Mouse (Mus musculus) erythroblast, embryonic 14.5 days (primary cell): ENCODE data around the gene Card14. TPM values are rescaled to one million over a fixed set of nuclear protein-coding genes. Genes with fewer than 3 reads are reported as not detected.

ENCODE experiments used
- H3K27me3 ChIP-seq: 2 replicates; pipeline ENCODE4 v1.6.1; 2012; ENCODE audit warnings: inconsistent platforms; ENCODE audit not compliant: control insufficient read depth
- H3K36me3 ChIP-seq: 2 replicates; pipeline ENCODE4 v1.6.1; 2012; ENCODE audit warnings: mild to moderate bottlenecking, inconsistent platforms; ENCODE audit not compliant: control insufficient read depth
- H3K4me1 ChIP-seq: 2 replicates; pipeline ENCODE4 v1.6.1; 2012; ENCODE audit warnings: inconsistent platforms; ENCODE audit not compliant: control insufficient read depth
- H3K4me3 ChIP-seq: replicated peaks from 2 replicates; pipeline ENCODE3; 2012; ENCODE audit warnings: moderate library complexity, mild to moderate bottlenecking, inconsistent platforms
- H3K9me3 ChIP-seq: 2 replicates; pipeline ENCODE4 v1.6.1; 2012; ENCODE audit warnings: low read length, inconsistent platforms, mixed read lengths; ENCODE audit not compliant: control insufficient read depth
- GATA1 ChIP-seq: IDR thresholded peaks from 2 replicates; pipeline ENCODE4 v1.6.1; 2012; ENCODE audit warnings: low read length, inconsistent platforms, mixed read lengths
- TAL1 ChIP-seq: IDR thresholded peaks from 3 replicates; pipeline ENCODE4 v1.6.1; 2012; ENCODE audit warnings: low read length, inconsistent platforms, mixed read lengths
- polyA plus RNA-seq: library from polyadenylated mRNA; stranded (reverse); fragments of >175 nt; gene quantifications from 2 replicates; pipeline ENCODE4 v1.2.3, GENCODE M21; 2012

Gene Card14
- polyA plus RNA-seq, 1 experiment: 0.01 TPM

DNA sequence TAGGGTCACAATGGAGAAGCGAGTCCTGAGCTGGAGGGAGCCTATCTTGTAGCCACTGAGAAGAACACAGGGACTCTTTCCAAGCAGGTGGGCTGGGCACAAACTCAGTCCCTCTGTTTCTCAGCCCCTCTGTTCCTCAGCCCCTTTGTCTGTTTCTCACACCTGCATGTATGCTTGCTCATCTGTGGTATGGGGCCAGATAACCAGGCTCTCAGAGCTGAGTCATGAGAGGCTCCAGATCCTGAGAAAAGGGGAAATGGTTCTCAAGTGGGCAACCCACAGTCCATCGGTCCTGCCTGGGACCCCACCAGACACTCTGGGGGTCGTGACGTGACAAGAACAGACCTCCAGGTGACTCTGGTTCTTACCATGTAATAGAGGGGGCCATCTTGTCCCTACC, 39.6 kb downstream of the Card14 start:
- Histone ChIP-seq H3K4me3 (no peak overlapping the region), H3K4me1 (peaks cover 4% of the 10 kb centered on the region; the same call in 1 of the 2 replicates), H3K9me3 (no peaks in the 10 kb centered on the region), H3K27me3 (no peaks in the 10 kb centered on the region), H3K36me3 (peaks cover 7% of the 10 kb centered on the region)
- TF ChIP-seq TAL1 (no peak), GATA1 (no peak)

DNA sequence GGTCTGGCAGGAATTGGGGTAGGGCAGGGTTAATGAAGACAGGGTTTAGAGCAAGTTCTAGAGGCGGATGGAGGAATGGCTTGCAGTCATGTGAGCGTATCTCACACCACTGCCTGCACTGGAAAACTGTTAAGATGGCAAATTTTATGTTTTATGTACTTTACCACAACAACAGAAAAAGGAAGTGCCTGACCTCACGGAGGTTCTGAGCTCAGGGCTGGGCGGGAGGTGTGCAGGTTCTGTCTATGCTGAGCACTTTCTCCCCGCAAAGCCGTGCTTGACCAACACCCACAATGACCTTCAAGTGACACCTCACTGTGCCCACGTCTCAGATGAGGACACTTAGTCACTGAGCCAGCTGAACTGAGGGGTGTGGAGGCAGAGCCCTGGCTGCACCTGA, 44.5 kb downstream of the Card14 start:
- Histone ChIP-seq H3K27me3 (peaks cover 6% of the 10 kb centered on the region), H3K4me1 (peaks cover 32% of the 10 kb centered on the region), H3K9me3 (no peaks in the 10 kb centered on the region), H3K36me3 (no peaks in the 10 kb centered on the region; the same call in 1 of the 2 replicates), H3K4me3 (no peak overlapping the region)
- no peak for TF ChIP-seq TAL1
- TF ChIP-seq GATA1: no peak

DNA sequence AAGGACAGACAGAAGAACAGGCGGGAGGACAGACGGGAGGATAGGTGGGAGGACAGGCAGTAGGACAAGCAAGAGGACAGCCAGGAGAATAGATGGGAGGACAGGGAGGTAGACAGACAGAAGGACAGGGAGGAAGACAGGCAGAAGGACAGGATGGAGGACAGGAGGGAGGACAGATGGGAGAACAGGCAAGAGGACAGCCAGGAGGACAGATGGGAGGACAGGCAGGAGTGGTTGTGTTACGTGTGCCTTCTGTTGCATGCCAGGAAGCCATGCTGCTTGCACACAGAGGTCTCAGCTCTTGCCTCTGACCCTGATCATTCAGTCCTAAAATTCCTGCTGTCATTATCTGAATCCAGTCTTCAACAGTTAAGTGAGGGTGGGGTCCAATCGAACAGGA, 46.4 kb downstream of the Card14 start:
- no peaks in the 10 kb centered on the region; the same call in 1 of the 2 replicates for H3K36me3 ChIP-seq
- no peak for TF ChIP-seq GATA1
- TF ChIP-seq TAL1: no peak
- peaks cover 6% of the 10 kb centered on the region for H3K27me3 ChIP-seq
- peaks cover 28% of the 10 kb centered on the region for H3K4me1 ChIP-seq
- no peak overlapping the region for H3K4me3 ChIP-seq
- H3K9me3 ChIP-seq: no peaks in the 10 kb centered on the region

DNA sequence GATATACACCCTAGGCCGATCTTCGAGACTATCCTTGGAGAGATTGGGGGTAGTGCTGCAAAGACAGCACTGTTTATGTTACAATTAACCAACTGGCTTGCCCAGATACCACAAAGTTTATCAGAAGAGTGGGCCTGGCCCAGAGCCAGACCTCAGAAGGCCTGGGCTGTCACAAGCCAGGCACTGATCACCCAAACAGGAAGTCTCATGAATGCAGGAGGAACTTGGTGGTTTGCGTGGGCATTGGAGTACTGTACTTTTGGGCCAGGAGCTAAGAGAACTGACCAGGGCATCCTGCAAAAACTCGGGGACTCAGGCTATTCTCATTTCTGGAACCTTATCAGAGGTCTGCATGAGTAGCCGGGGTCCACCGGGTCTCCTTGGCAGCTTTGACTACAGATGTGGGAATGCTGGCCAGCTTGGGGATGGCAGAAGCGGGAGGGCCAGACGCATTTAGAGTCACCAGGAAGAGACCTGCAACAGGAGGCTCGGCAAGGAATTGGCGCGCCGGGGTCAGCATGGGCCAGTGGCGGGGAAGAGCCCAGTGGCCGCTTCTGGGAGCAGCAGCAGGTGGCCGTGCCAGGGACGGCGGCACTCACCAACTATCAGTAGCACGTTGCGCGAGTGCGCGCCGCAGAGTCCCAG, 47.4 kb downstream of the Card14 start:
- Histone ChIP-seq H3K27me3 (peaks cover 6% of the 10 kb centered on the region), H3K9me3 (no peaks in the 10 kb centered on the region), H3K36me3 (no peaks in the 10 kb centered on the region; the same call in 1 of the 2 replicates), H3K4me1 (peaks cover 28% of the 10 kb centered on the region), H3K4me3 (peak overlapping the region; percentile 74)
- TF ChIP-seq GATA1: no peak
- no peak for TF ChIP-seq TAL1

DNA sequence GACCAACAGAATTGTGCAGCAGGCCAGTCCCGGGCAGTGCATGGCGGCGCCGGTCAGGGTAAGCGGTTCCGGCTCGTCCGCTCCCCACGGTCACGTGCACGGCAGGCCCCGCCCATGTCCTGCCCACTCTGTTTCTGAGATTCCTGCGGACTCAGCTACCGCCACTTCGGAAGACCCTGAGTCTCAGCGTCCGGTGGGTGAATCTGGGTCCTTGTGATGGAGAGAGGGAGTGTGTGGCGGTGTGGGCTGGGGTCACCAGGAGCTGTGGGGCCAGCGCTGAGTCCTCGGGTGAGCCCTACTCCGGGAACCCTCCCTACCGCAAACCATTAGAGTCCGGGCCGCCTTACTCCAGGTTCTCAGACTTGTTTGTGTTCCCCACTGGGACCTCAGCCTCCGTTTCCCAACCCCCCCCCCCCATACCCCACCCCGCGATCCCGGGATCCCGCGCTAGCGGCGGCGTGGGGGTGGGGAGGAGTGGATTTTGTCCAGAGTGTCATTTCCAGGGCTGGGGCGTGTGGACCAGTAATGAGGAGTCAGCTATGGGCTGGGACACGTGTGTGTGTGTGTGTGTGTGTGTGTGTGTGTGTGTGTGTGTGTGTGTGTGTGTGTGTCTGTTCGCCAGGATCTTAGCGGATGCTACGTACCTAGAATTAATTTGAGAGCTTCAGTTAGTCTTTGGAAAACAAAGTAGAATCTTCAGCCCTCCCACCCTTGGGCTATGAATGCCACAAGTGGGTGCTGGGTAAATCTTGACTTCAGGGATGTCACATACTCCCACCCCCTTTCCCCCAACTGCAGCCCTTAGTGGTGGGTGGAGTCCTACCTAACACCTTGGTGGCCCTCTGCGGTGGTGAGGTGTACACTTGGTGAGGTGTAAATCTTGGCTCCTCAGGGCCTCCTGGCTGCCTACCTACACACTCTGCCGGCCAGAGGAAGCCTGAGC, 48.1 kb downstream of the Card14 start, which contains the start of the genes Sgsh and Slc26a11:
Sgsh (minus strand) TSS at position 94 of the 943 bp plus-strand sequence.
Slc26a11 (plus strand) TSS at position 115 of the 943 bp plus-strand sequence.
- peaks cover 28% of the 10 kb centered on the region for H3K4me1 ChIP-seq
- peak within 1 kb of the TSS; percentile 74 for H3K4me3 ChIP-seq
- H3K9me3 ChIP-seq: no peaks in the 10 kb centered on the region
- H3K27me3 ChIP-seq: peaks cover 6% of the 10 kb centered on the region
- TF ChIP-seq TAL1: no peak
- no peak for TF ChIP-seq GATA1
- no peaks in the 10 kb centered on the region; the same call in 1 of the 2 replicates for H3K36me3 ChIP-seq

DNA sequence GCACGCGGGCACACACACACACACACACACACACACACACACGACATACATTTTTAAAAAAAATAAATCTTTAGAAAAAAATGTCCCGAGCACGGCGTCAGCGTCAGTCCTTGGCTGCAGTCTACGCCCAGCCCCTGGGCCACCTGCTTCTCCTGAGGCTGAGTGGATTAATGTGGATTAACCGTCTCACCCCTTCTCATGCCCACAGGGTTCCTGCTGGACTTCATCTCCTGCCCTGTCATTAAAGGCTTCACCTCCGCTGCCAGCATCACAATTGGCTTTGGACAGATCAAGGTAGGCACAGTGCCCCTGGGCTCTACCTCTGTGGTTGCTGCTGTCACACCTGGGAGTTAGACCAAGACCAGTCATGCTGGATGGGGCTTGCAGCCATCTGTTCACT, 51.5 kb downstream of the Card14 start:
- H3K36me3 ChIP-seq: no peaks in the 10 kb centered on the region; the same call in 1 of the 2 replicates
- no peaks in the 10 kb centered on the region; the same call in 1 of the 2 replicates for H3K27me3 ChIP-seq
- peaks cover 30% of the 10 kb centered on the region for H3K4me1 ChIP-seq
- H3K4me3 ChIP-seq: no peak overlapping the region
- TF ChIP-seq GATA1: no peak
- no peak for TF ChIP-seq TAL1
- H3K9me3 ChIP-seq: no peaks in the 10 kb centered on the region

DNA sequence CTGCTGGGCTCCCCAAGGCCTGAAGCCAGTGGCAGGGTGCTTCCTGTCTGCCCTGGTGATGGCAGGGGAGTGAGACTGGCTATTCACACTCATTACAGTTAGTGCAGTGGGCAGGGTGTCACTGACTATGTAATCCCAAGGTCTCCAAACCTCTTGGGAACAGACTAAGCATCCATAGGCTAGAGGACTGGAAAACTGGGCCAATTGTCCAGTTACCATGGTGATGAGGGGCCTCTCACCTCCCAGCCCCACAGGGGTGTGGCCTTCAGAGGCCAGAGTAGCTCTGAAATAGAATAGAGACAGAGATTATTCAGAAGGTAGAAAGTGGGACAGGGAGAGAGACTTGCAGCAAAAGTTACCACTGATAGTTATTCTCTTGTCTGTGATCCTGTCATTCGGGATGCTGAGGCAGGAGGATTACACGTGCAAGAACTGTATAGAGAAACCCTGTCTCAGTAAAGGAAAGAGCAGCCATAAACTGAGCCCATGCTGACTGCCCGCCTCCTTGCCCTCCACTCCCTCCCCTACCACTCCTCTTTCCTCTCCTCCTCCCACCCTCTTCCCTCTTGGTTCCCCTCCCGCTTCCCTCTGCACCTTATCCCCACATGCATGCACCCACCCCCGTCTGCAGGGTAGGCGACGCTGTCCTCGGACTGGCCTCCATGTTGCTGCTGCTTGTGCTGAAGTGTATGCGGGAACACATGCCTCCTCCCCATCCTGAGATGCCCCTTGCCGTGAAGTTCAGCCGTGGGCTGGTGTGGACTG, 55.4 kb downstream of the Card14 start:
- Histone ChIP-seq H3K27me3 (no peaks in the 10 kb centered on the region), H3K36me3 (no peaks in the 10 kb centered on the region; the same call in 1 of the 2 replicates), H3K9me3 (no peaks in the 10 kb centered on the region), H3K4me1 (peaks cover 9% of the 10 kb centered on the region), H3K4me3 (no peak overlapping the region)
- TF ChIP-seq TAL1 (no peak), GATA1 (no peak)

DNA sequence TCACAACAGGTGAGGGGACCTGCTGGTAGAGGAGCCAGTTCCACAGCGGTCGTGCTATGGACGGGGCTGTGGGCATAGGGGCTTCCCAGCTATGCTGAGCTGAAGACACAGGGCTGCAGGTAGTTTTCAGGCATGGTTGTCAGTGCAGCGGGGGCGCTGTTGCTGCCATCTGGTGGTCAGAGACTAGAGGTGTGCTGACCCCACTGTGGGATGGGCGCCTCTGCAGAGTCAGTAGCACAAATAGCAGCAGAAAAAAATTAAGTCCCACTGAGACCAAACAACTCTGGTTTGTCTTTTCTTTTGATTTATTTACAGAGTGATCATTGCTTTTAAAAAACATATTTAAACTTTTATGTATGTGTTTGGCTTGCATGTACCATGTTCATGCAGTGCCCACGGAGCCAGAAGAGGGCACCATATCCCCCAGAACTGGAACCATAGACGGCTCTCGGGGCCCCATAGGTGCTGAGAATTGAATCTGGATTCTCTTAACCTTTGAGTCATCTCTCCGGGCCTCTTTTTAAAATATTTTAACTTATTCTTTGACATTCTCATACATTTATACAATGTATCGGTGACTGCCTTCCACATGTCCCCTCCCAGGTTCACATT, 56.1 kb downstream of the Card14 start:
- H3K36me3 ChIP-seq: no peaks in the 10 kb centered on the region; the same call in 1 of the 2 replicates
- no peak for TF ChIP-seq GATA1
- TF ChIP-seq TAL1: no peak
- H3K4me1 ChIP-seq: peaks cover 9% of the 10 kb centered on the region
- H3K9me3 ChIP-seq: no peaks in the 10 kb centered on the region
- H3K27me3 ChIP-seq: no peaks in the 10 kb centered on the region
- no peak overlapping the region for H3K4me3 ChIP-seq
